Mouse (Mus musculus): ENCODE measurements around the gene Olfr1257.
"Not testable (repeated sequence)": the region's sequence is repeated elsewhere in the genome, so short reads cannot be mapped to it uniquely, and the experiment has no call there.

DNA sequence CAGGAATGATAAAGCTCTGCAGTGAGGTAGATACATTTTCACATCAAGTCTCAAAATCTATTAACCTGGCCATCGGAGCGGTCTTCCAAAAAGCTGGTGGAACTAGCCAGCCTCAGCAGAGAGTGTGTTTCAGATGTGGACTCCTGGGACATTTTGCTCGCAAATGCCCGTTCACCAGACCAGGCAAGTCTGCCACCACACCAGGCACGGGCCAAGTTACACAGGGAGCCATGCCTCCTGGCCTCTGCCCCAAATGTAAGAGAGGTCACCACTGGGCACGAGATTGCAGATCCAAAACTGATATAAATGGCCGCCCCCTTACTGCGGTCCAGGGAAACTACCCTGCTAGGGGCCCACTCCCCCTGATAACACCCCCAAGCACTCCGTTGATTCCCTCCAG is 34.4 kb downstream of the Olfr1257 start:
- not testable (repeated sequence) for TF ChIP-seq MAX (IDR thresholded peaks at IDR 0.05); USF1 (IDR thresholded peaks at IDR 0.05; ENCODE audit: low read depth); CTCF (IDR thresholded peaks at IDR 0.05; ENCODE audit: control insufficient read depth, insufficient read depth, insufficient read length); MYOG (IDR thresholded peaks at IDR 0.05; ENCODE audit: control insufficient read depth, extremely low read depth, insufficient read length); FOSL1 (IDR thresholded peaks at IDR 0.05; ENCODE audit: insufficient read depth, low read length, poor library complexity, severe bottlenecking); MYOD1 (IDR thresholded peaks at IDR 0.05; ENCODE audit: control insufficient read depth, insufficient read length, low read depth); CEBPB (IDR thresholded peaks at IDR 0.05; ENCODE audit: low read depth)

All from C2C12 (cell line).